Mouse (Mus musculus) myocyte (in vitro differentiated cells): ENCODE data around the gene Matn3. TPM values are rescaled to one million over a fixed set of nuclear protein-coding genes. Genes with fewer than 3 reads are reported as not detected.

Experiments
- H3K27me3 ChIP-seq: one replicate; pipeline ENCODE4 v1.6.1; 2011; ENCODE audit not compliant: control insufficient read depth, insufficient read depth, insufficient read length
- H3K36me3 ChIP-seq: one replicate; pipeline ENCODE4 v1.6.1; 2011; ENCODE audit not compliant: control insufficient read depth, insufficient read depth
- H3K4me2 ChIP-seq: one replicate; pipeline ENCODE4 v1.6.1; 2011; ENCODE audit warnings: low read depth, control low read depth
- H3K4me3 ChIP-seq: one replicate; pipeline ENCODE4 v1.5.1; 2011; ENCODE audit warnings: mild to moderate bottlenecking, control low read depth, moderate library complexity
- H3K79me2 ChIP-seq: one replicate; pipeline ENCODE4 v1.6.1; 2011; ENCODE audit not compliant: control insufficient read depth, insufficient read depth
- H3ac ChIP-seq: one replicate; pipeline ENCODE4 v1.6.1; 2011; ENCODE audit not compliant: control insufficient read depth, insufficient read length
- CEBPB ChIP-seq: IDR thresholded peaks from 2 replicates; pipeline ENCODE4 v1.6.1; 2011; ENCODE audit warnings: mild to moderate bottlenecking, moderate library complexity; ENCODE audit not compliant: poor library complexity, insufficient read depth, severe bottlenecking
- E2F4 ChIP-seq: IDR thresholded peaks from one replicate; pipeline ENCODE4 v1.6.1; 2011; ENCODE audit warnings: mild to moderate bottlenecking, control low read depth, moderate library complexity; ENCODE audit not compliant: insufficient read depth
- MAX ChIP-seq: IDR thresholded peaks from one replicate; pipeline ENCODE4 v1.6.1; 2011; ENCODE audit warnings: low read depth, mild to moderate bottlenecking, control low read depth
- MYOD1 ChIP-seq, 3 experiments: IDR thresholded peaks; one replicate each; pipeline ENCODE4 v1.6.1; 2011; ENCODE audit warnings: control low read depth in 2 of 3, low read depth in 2 of 3, mild to moderate bottlenecking in 2 of 3, moderate library complexity in 1 of 3; ENCODE audit not compliant: insufficient read length in 2 of 3, control insufficient read depth in 1 of 3
- MYOG ChIP-seq, 3 experiments: IDR thresholded peaks; one replicate each; pipeline ENCODE4 v1.6.1; 2011; ENCODE audit warnings: control low read depth in 2 of 3, low read depth in 2 of 3, mild to moderate bottlenecking in 2 of 3; ENCODE audit not compliant: insufficient read length in 2 of 3, control insufficient read depth in 1 of 3, insufficient read depth in 1 of 3
- POLR2A ChIP-seq: IDR thresholded peaks from one replicate; pipeline ENCODE4 v1.6.1; 2011; ENCODE audit warnings: low read depth, mild to moderate bottlenecking, control low read depth, moderate library complexity; ENCODE audit not compliant: insufficient read length
- POLR2AphosphoS2 ChIP-seq: IDR thresholded peaks from one replicate; pipeline ENCODE4 v1.6.1; 2011; ENCODE audit warnings: low read depth, control low read depth; ENCODE audit not compliant: insufficient read length
- REST ChIP-seq: IDR thresholded peaks from one replicate; pipeline ENCODE4 v1.6.1; 2011; ENCODE audit warnings: mild to moderate bottlenecking, control low read depth, moderate library complexity; ENCODE audit not compliant: insufficient read depth, insufficient read length
- SRF ChIP-seq: IDR thresholded peaks from one replicate; pipeline ENCODE4 v1.6.1; 2011; ENCODE audit warnings: low read depth; ENCODE audit not compliant: control insufficient read depth, insufficient read length
- TCF12 ChIP-seq: IDR thresholded peaks from one replicate; pipeline ENCODE4 v1.6.1; 2011; ENCODE audit warnings: mild to moderate bottlenecking, control low read depth; ENCODE audit not compliant: poor library complexity, insufficient read depth, severe bottlenecking
- TCF3 ChIP-seq: IDR thresholded peaks from one replicate; pipeline ENCODE4 v1.6.1; 2011; ENCODE audit warnings: low read depth, control low read depth; ENCODE audit not compliant: insufficient read length
- USF1 ChIP-seq: IDR thresholded peaks from one replicate; pipeline ENCODE4 v1.6.1; 2011; ENCODE audit warnings: low read depth, mild to moderate bottlenecking, control low read depth, moderate library complexity
- polyA plus RNA-seq: library from polyadenylated mRNA; unstranded; fragments of >200 nt; fragmentation: generic; extraction: Trizol; gene quantifications from one replicate; pipeline ENCODE4 v1.2.1, GENCODE M21; 2012; ENCODE audit warnings: missing spikeins

Matn3 gene
- polyA plus RNA-seq, 1 experiment, result 0.01 TPM

- H3K4me2 ChIP-seq, result no peak overlapping the region
- TF ChIP-seq TCF12, result no peak
- peak in 1 of 3 experiments; percentile 8 for TF ChIP-seq MYOG (IDR thresholded peaks at IDR 0.05; ENCODE audit: control insufficient read depth in 1 of 3, insufficient read depth in 1 of 3, insufficient read length in 2 of 3, low read depth in 2 of 3)
- no peak for TF ChIP-seq POLR2AphosphoS2
These were observed 62.6 kb downstream of the Matn3 start for GRCm38 (mm10) chr12:9010311-9010710.

GRCm38 (mm10) chr12:9016376-9016775 is 68.6 kb downstream of the Matn3 start:
- no peak overlapping the region for H3ac ChIP-seq
- no peak overlapping the region for H3K4me2 ChIP-seq
- H3K36me3 ChIP-seq, result peaks cover 18% of the 10 kb centered on the region
- no peaks in the 10 kb centered on the region for H3K79me2 ChIP-seq
- H3K4me3 ChIP-seq, result no peak overlapping the region
- no peak for TF ChIP-seq MYOD1 (IDR thresholded peaks at IDR 0.05; ENCODE audit: control insufficient read depth in 1 of 3, insufficient read length in 2 of 3, low read depth in 2 of 3)
- TF ChIP-seq CEBPB, result no peak
- TF ChIP-seq REST, result no peak
- TF ChIP-seq TCF12, result no peak
- TF ChIP-seq TCF3, result no peak
- no peak for TF ChIP-seq MAX
- no peak for TF ChIP-seq USF1
- no peak for TF ChIP-seq SRF
- no peak for TF ChIP-seq POLR2AphosphoS2
- TF ChIP-seq E2F4, result no peak
- TF ChIP-seq POLR2A, result no peak
- no peak for TF ChIP-seq MYOG (IDR thresholded peaks at IDR 0.05; ENCODE audit: control insufficient read depth in 1 of 3, insufficient read depth in 1 of 3, insufficient read length in 2 of 3, low read depth in 2 of 3)
- no peaks in the 10 kb centered on the region for H3K27me3 ChIP-seq

More at GRCm38 (mm10) chr12:9010311-9010710, 62.6 kb downstream of the Matn3 start:
- Histone ChIP-seq H3ac (no peak overlapping the region), H3K4me3 (no peak overlapping the region), H3K79me2 (no peaks in the 10 kb centered on the region), H3K36me3 (peaks cover 24% of the 10 kb centered on the region), H3K27me3 (no peaks in the 10 kb centered on the region)

- H3K4me2 ChIP-seq, result no peak overlapping the region
These were observed 72.7 kb downstream of the Matn3 start for GRCm38 (mm10) chr12:9020431-9020830.

GRCm38 (mm10) chr12:9020986-9021385 is 73.3 kb downstream of the Matn3 start:
- Histone ChIP-seq H3K4me2 (no peak overlapping the region), H3K27me3 (no peaks in the 10 kb centered on the region), H3K36me3 (peaks cover 8% of the 10 kb centered on the region), H3K79me2 (no peaks in the 10 kb centered on the region), H3ac (no peak overlapping the region), H3K4me3 (no peak overlapping the region)
- no peak for TF ChIP-seq CEBPB
- TF ChIP-seq MAX, result no peak
- TF ChIP-seq TCF12, result no peak
- TF ChIP-seq POLR2AphosphoS2, result no peak
- no peak for TF ChIP-seq E2F4

More at GRCm38 (mm10) chr12:9020431-9020830, 72.7 kb downstream of the Matn3 start:
- TF ChIP-seq REST, result no peak
- TF ChIP-seq E2F4, result no peak
- no peak for TF ChIP-seq MYOG (IDR thresholded peaks at IDR 0.05; ENCODE audit: control insufficient read depth in 1 of 3, insufficient read depth in 1 of 3, insufficient read length in 2 of 3, low read depth in 2 of 3)
- no peak for TF ChIP-seq CEBPB
- no peak for TF ChIP-seq MYOD1 (IDR thresholded peaks at IDR 0.05; ENCODE audit: control insufficient read depth in 1 of 3, insufficient read length in 2 of 3, low read depth in 2 of 3)
- no peak for TF ChIP-seq POLR2AphosphoS2
- TF ChIP-seq TCF3, result no peak
- TF ChIP-seq SRF, result no peak
- TF ChIP-seq USF1, result no peak
- no peak for TF ChIP-seq TCF12
- TF ChIP-seq POLR2A, result no peak
- no peak for TF ChIP-seq MAX
- no peaks in the 10 kb centered on the region for H3K27me3 ChIP-seq
- H3K79me2 ChIP-seq, result no peaks in the 10 kb centered on the region
- no peak overlapping the region for H3ac ChIP-seq
- H3K36me3 ChIP-seq, result peaks cover 8% of the 10 kb centered on the region
- no peak overlapping the region for H3K4me3 ChIP-seq

Other genes starting within 250 kb of the Matn3 start
- gene Sdc1, start 176.6 kb upstream of the Matn3 start, polyA plus RNA-seq, result 156 TPM
- gene Laptm4a, start 26.3 kb upstream of the Matn3 start, polyA plus RNA-seq, result 491 TPM
- gene Wdr35, start 26.0 kb downstream of the Matn3 start, polyA plus RNA-seq, result 9.5 TPM
- 4.5 TPM for gene Ttc32, start 82.1 kb downstream of the Matn3 start, polyA plus RNA-seq